Mouse (Mus musculus) liver, postnatal 0 days (tissue): ENCODE data around the gene Barx1.

Experiments used
- CTCF ChIP-seq: sonication (generic); IDR thresholded peaks from 2 replicates; pipeline ENCODE4 v1.5.1; 2016; ENCODE audit warnings: antibody characterized with exemption, low read depth
- EP300 ChIP-seq: IDR thresholded peaks from 2 replicates; pipeline ENCODE4 v1.6.1; 2016; ENCODE audit warnings: antibody characterized with exemption, low read depth, mild to moderate bottlenecking

DNA sequence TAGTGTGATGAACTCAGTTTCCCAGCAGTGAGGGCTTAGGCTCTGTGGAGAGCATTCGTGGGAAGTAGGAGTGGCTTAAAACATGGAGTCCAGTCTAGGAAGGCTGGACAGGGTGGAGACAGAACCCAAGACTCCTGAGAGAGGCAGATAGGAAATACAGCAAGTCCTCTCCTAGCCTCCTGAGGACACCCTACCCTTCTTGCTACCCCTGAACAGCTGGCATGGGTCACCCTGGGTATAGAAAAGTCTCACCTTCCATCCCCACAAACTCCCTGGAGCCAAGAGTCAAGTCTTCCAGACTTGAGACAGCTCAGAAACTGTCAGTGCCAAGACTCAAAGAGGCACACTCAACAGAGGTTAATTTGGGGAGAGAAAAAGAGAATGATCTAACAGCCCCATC, 1.2 kb upstream of the Barx1 start:
- TF ChIP-seq CTCF, result no peak
- TF ChIP-seq EP300, result no peak
